Mouse (Mus musculus) embryonic facial prominence, embryonic 11.5 days (tissue): ENCODE measurements around the gene Rhbg. TPM values are rescaled to one million over a fixed set of nuclear protein-coding genes. Genes with fewer than 3 reads are reported as not detected.
A peak's percentile ranks its signal among the peaks of the same experiment; 100 is the strongest.

Experiments used
- ATAC-seq: fragments of 200-750 bp; cut with Nextera tagmentation; replicated peaks from 2 replicates; pipeline ENCODE4 v1.8.0; 2017; ENCODE audit warnings: low read depth; ENCODE audit not compliant: insufficient number of reproducible peaks, low FRiP score, low TSS enrichment
- DNase-seq: peaks from one replicate; pipeline ENCODE4 v3.0.0-alpha.2; 2015; ENCODE audit warnings: low spot score
- H3K27ac ChIP-seq: fragments of 300-500 bp; sonication (generic); replicated peaks from 2 replicates; pipeline ENCODE4 v1.5.1; 2014; ENCODE audit warnings: mild to moderate bottlenecking, low read depth, low read length, control low read depth
- H3K27me3 ChIP-seq: fragments of 300-500 bp; sonication (generic); 2 replicates; pipeline ENCODE4 v1.6.1; 2014; ENCODE audit warnings: mild to moderate bottlenecking, low read length, moderate library complexity, mixed read lengths; ENCODE audit not compliant: control insufficient read depth, insufficient read depth
- H3K36me3 ChIP-seq: fragments of 300-500 bp; sonication (generic); replicated peaks from 2 replicates; pipeline ENCODE4 v1.6.1; 2014; ENCODE audit warnings: low read depth, mild to moderate bottlenecking, low read length, moderate library complexity, mixed read lengths; ENCODE audit not compliant: control insufficient read depth, insufficient read depth
- H3K4me1 ChIP-seq: fragments of 300-500 bp; sonication (generic); 2 replicates; pipeline ENCODE4 v1.6.1; 2014; ENCODE audit warnings: low read length, mixed read lengths; ENCODE audit not compliant: control insufficient read depth, insufficient read depth
- H3K4me2 ChIP-seq: fragments of 300-500 bp; sonication (generic); 2 replicates; pipeline ENCODE4 v1.6.1; 2014; ENCODE audit warnings: low read depth, mild to moderate bottlenecking, control low read depth, low read length, moderate library complexity
- H3K4me3 ChIP-seq: fragments of 300-500 bp; sonication (generic); 2 replicates; pipeline ENCODE4 v1.5.1; 2014; ENCODE audit warnings: low read depth, low read length, control low read depth
- H3K9ac ChIP-seq: fragments of 300-500 bp; sonication (generic); replicated peaks from 2 replicates; pipeline ENCODE4 v1.6.1; 2014; ENCODE audit warnings: mild to moderate bottlenecking, control low read depth, low read length
- H3K9me3 ChIP-seq: fragments of 300-500 bp; sonication (generic); replicated peaks from 2 replicates; pipeline ENCODE4 v1.6.1; 2016; ENCODE audit warnings: mild to moderate bottlenecking, low read length, inconsistent platforms, mixed read lengths; ENCODE audit not compliant: control insufficient read depth
- WGBS: fragments of 180-500 bp; shearing (Covaris S2); extraction: QIAGEN DNeasy Blood & Tissue Kit; methylation state at CpG from one replicate; pipeline ENCODE4 v1.1.7; 2014; 5-methylcytosine and 5-hydroxymethylcytosine counted together
- polyA plus RNA-seq: library from polyadenylated mRNA; unstranded; fragments of >200 nt; fragmentation: Nextera tagmentation; extraction: Ambion mirVana; gene quantifications from 2 replicates; pipeline ENCODE4 v1.2.1, GENCODE M21; 2014

The Rhbg gene
- polyA plus RNA-seq, 1 experiment from 2014 or later, result 0.25 TPM

DNA sequence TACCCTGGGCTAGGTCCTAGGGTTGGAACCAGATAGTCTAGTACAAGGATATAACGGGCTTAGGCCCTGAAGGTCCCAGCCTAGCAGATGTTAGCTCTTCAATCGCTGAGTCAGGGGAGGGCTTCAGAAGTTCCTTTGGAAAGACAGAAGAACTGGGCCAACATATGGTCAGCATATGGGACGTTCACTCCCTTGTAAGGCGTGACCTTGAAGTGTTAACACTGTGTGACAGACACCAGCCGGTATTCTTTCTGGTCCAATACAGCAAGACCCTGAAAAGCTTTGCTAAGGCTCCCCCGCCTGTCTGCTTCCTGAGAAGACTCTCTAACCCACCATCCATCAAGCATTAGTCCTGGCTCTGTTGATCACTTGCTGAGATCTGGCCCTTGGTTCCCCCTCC, 1.4 kb upstream of the Rhbg start:
- Histone ChIP-seq H3K4me1 (peaks cover 2% of the 10 kb centered on the region; the same call in 1 of the 2 replicates), H3K9ac (no peak overlapping the region), H3K36me3 (no peaks in the 10 kb centered on the region), H3K27me3 (peaks cover 22% of the 10 kb centered on the region), H3K27ac (no peak overlapping the region), H3K4me2 (no peak overlapping the region), H3K4me3 (no peak overlapping the region), H3K9me3 (no peaks in the 10 kb centered on the region)
- DNase-seq (no peak), ATAC-seq (no peak)
- WGBS, result 63% methylated on average over 6 of the region's 6 CpGs

DNA sequence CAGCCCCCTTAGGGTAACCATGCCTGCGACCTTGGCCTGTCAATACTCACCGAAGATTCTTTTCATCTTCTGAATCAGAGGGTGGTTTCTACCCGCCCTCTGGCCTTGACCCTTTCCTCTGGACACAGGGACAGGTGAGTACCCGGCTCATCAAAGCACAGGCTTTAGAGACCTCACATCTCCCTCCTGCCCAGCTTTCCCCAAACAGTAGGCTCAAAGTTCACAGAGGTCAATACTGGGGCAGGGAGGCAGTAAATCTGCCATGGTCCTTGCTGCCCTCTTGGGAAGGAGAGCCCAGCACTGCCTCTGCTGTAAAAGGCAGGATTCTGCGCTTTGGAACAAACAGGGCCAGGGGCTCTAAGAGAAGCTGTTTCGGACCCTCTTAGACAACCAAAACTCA, 1.8 kb downstream of the Rhbg start:
- ATAC-seq (no peak), DNase-seq (no peak)
- Histone ChIP-seq H3K9ac (no peak overlapping the region), H3K27me3 (peaks cover 22% of the 10 kb centered on the region), H3K4me2 (no peak overlapping the region), H3K4me3 (no peak overlapping the region), H3K36me3 (no peaks in the 10 kb centered on the region), H3K4me1 (peaks cover 2% of the 10 kb centered on the region; the same call in 1 of the 2 replicates), H3K9me3 (no peaks in the 10 kb centered on the region), H3K27ac (no peak overlapping the region)
- 71% methylated on average over 6 of the region's 6 CpGs for WGBS

DNA sequence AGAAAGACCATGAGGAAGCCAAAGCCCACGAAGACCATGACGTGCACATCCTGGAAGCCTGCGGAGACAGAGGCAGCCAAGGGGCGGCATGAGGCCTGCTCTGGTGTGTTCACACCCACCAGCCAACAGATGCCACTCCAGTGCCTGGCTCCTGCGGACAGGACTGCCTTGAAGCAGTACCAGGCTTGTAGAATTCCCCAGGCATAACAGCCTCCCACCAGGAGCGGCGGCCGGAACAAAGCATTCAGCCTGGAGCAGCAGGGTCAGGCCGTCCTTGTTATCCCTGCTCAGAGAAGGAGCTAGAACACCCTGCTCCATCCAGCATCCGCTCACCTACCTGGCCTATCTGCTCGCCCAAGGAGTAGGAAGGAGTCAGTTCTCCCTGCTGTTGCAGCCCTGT, 6.1 kb downstream of the Rhbg start:
- H3K27ac ChIP-seq, result no peak overlapping the region
- DNase-seq (no peak), ATAC-seq (no peak)
- no peaks in the 10 kb centered on the region for H3K36me3 ChIP-seq
- H3K4me1 ChIP-seq, result no peaks in the 10 kb centered on the region
- WGBS, result 62% methylated on average over 11 of the region's 11 CpGs
- peaks cover 7% of the 10 kb centered on the region; the same call in 1 of the 2 replicates for H3K27me3 ChIP-seq
- no peaks in the 10 kb centered on the region for H3K9me3 ChIP-seq
- H3K4me2 ChIP-seq, result no peak overlapping the region
- H3K9ac ChIP-seq, result no peak overlapping the region
- H3K4me3 ChIP-seq, result no peak overlapping the region

DNA sequence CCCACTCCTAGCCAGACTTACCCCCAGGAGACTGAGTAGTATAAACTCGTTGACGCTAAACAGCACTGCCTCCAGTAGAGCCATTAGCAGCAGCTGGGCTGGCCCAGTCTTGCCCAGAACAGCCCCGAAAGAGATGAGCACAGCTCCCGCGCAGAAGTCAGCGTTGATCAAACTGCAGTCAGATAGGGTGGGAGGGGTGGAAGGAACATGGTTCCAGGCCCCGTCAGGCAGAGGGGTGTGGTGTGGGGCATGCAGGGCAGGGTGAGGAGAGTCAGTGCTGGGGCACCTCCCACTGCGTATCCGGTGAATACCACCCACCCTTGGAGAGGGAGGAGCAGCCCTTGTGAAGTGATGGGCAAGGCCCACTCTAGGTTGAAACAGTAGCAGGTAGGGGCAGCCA, 6.8 kb downstream of the Rhbg start:
- H3K9me3 ChIP-seq, result no peaks in the 10 kb centered on the region
- ATAC-seq (no peak), DNase-seq (no peak)
- 68% methylated on average over 9 of the region's 9 CpGs for WGBS
- H3K4me3 ChIP-seq, result no peak overlapping the region
- no peak overlapping the region for H3K27ac ChIP-seq
- H3K4me1 ChIP-seq, result no peaks in the 10 kb centered on the region
- H3K27me3 ChIP-seq, result peaks cover 11% of the 10 kb centered on the region
- H3K36me3 ChIP-seq, result no peaks in the 10 kb centered on the region
- no peak overlapping the region for H3K9ac ChIP-seq
- no peak overlapping the region for H3K4me2 ChIP-seq

DNA sequence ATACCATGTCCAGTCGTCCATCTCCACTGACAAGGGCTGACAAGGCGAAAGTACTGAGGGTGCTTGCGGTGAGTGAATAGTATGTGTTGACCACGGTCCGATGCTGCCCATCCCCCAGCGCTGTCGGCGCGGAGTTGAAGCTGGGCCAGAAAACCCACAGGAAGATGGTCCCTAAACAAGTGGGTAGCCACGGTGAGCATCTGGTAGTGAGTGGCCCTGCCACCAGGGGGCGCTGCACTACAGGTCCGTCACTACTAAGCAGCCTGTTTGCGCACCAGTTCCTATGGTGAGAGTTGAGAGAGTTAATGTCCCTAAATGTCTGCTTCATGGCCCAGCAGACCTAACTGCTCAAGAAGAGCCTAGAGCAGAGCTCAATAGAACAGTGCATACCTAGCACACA, 8.7 kb downstream of the Rhbg start:
- H3K4me3 ChIP-seq, result no peak overlapping the region
- WGBS, result 18% methylated on average over 13 of the region's 13 CpGs
- no peak for ATAC-seq
- H3K4me1 ChIP-seq, result no peaks in the 10 kb centered on the region
- H3K4me2 ChIP-seq, result no peak overlapping the region
- DNase-seq, result peak; percentile 77
- H3K27ac ChIP-seq, result no peak overlapping the region
- H3K27me3 ChIP-seq, result peaks cover 28% of the 10 kb centered on the region
- H3K9ac ChIP-seq, result no peak overlapping the region
- no peaks in the 10 kb centered on the region for H3K9me3 ChIP-seq
- no peaks in the 10 kb centered on the region for H3K36me3 ChIP-seq

DNA sequence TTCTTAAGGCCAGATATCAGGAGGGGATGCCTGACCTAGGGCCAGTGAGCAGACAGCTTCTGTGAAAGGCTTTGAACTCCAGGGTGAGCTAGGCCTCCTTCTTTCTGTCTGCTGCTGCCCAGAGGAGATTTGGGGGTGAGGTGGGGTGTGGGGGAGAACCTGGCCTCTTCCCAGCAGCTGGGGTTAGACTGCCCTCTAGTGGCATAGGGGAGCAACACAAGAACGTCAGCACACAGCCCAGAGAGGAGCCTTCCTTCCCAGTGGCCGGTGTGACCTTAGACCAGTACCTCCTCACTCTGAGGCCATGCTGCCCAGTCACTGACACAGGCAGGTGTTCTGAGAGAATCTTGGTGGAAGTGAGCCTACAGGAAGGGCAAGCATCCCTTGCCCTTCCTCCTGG, 10.4 kb downstream of the Rhbg start:
- Histone ChIP-seq H3K4me2 (no peak overlapping the region), H3K9ac (no peak overlapping the region), H3K9me3 (no peaks in the 10 kb centered on the region), H3K36me3 (no peaks in the 10 kb centered on the region), H3K27ac (no peak overlapping the region), H3K4me3 (no peak overlapping the region), H3K27me3 (peaks cover 43% of the 10 kb centered on the region), H3K4me1 (no peaks in the 10 kb centered on the region)
- ATAC-seq (no peak), DNase-seq (peak; percentile 66)
- 0% methylated on average over 2 of the region's 2 CpGs for WGBS

DNA sequence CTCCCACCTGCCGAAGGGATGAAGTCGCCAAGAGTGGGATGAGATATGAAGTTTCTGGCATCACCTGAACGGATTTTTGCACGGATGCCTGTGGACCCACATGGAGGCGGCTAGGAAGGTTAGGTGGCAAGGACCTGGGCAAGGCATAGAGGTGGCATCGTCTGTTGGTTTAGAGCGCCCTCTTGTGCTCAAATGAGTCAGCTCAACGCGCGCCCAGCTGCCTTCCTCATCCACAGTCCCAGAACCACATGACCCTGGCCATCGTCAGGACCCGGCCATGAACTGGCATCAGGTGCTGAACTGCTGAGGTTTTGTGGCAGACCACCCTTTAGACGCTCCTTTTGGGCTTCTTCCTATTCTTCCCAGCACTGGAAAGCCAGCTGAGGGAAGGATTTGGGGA, 12.0 kb downstream of the Rhbg start:
- no peak overlapping the region for H3K27ac ChIP-seq
- H3K4me2 ChIP-seq, result no peak overlapping the region
- ATAC-seq (peak; percentile 50; the same call in 1 of the 2 replicates), DNase-seq (peak; percentile 81)
- H3K27me3 ChIP-seq, result peaks cover 57% of the 10 kb centered on the region
- H3K4me3 ChIP-seq, result no peak overlapping the region
- H3K36me3 ChIP-seq, result no peaks in the 10 kb centered on the region
- no peak overlapping the region for H3K9ac ChIP-seq
- WGBS, result 2% methylated on average over 13 of the region's 13 CpGs
- no peaks in the 10 kb centered on the region for H3K9me3 ChIP-seq
- no peaks in the 10 kb centered on the region for H3K4me1 ChIP-seq

DNA sequence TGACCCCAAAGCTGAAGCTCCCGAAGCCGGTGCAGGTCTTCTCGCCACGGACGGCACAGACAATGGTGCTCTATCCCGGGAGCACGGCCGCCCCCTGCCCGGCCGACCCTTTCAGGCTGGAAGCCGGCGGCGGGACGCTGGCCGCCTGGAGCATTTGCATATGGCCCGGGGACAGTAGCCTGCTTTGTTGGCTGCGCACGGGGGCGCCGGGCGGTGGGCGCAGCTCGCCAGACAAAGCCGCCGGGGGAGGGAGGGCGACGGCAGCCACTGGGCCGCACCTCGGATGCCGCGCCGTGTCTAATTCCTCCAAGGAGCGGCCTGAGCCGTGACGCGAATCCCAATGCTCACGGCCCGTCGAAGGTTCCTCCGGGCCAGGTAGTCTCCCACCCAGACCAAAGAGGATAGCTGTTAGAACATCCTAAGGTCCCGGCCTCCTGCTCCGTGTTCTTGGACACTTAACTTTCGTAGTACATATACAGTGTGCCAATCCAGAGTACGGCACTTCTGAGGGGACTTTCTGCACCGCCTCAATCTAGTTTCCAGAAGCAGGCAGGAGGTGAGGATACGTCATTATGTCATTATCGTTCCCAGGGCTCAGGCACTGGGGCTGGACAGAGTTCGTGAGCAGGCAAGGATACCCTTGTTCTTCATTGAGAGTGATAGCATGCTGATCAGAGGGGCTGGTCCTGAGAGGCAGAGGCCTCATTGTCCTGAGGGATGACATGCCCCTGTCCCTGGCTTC, 13.3 kb downstream of the Rhbg start:
- H3K27me3 ChIP-seq, result peaks cover 60% of the 10 kb centered on the region
- 1% methylated on average over 48 of the region's 48 CpGs for WGBS
- no peaks in the 10 kb centered on the region for H3K36me3 ChIP-seq
- H3K4me1 ChIP-seq, result no peaks in the 10 kb centered on the region
- ATAC-seq (no peak; the same call in 1 of the 2 replicates), DNase-seq (peak; percentile 26)
- H3K27ac ChIP-seq, result no peak overlapping the region
- H3K9me3 ChIP-seq, result no peaks in the 10 kb centered on the region
- peak overlapping the region; percentile 27; the same call in 1 of the 2 replicates for H3K4me2 ChIP-seq
- H3K4me3 ChIP-seq, result peak overlapping the region; percentile 26
- peak overlapping the region; percentile 6; the same call in 1 of the 2 replicates for H3K9ac ChIP-seq
